Mouse (Mus musculus): ENCODE measurements around the gene Cpne4.

- TF ChIP-seq CTCF (IDR thresholded peaks at IDR 0.05; ENCODE audit: low read depth, low read length): no peak
- TF ChIP-seq EP300 (IDR thresholded peaks at IDR 0.05; ENCODE audit: insufficient read depth, low read depth, low read length): no peak
These were observed 503.2 kb downstream of the Cpne4 start for GRCm38 (mm10) chr9:105050257-105050656.

Data from ES-Bruce4 (cell line).